Mouse (Mus musculus): ENCODE data around the gene Col18a1. TPM values are rescaled to one million over a fixed set of nuclear protein-coding genes. Genes with fewer than 3 reads are reported as not detected.
"Not testable (repeated sequence)": the region's sequence is repeated elsewhere in the genome, so short reads cannot be mapped to it uniquely, and the experiment has no call there.

The Col18a1 gene
- polyA plus RNA-seq, 1 experiment: 35.2 TPM

DNA sequence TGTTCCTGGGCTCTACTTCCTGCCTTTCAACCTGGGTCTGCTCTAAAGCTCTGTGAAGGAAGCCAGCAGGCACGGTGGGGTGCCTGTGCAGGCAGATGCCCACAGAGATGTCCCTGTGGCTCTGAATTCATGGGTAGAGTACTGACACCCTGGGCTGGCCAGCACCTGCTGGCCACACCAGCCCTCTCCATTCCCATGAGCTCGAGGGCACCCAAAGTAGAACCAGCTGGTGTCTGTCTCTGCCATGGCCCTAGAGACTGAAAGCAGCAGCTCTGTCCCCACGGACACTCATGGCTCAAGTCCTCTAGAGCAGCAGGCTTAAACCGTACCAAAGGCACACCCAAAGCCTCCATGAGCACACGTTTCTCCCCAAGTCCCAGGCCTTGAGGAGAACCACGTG lies 30.1 kb downstream of the Col18a1 start:
- no peaks in the 10 kb centered on the region for H3K36me3 ChIP-seq (ENCODE audit: control insufficient read depth, insufficient read depth, low read length)
- no peaks in the 10 kb centered on the region for H3K27me3 ChIP-seq (ENCODE audit: control insufficient read depth, insufficient read depth, low read length)
- TF ChIP-seq CTCF (IDR thresholded peaks at IDR 0.05; ENCODE audit: extremely low read depth, insufficient read length, insufficient replicate concordance, low read depth, low read length) (no peak), POLR2A (IDR thresholded peaks at IDR 0.05; ENCODE audit: low read depth, low read length) (no peak)
- no peaks in the 10 kb centered on the region for H3K4me1 ChIP-seq (ENCODE audit: control insufficient read depth, insufficient read depth, insufficient read length, low read length)
- no peak overlapping the region for H3K27ac ChIP-seq (ENCODE audit: insufficient read depth, low read depth, low read length)
- WGBS: 84% methylated on average over 6 of the region's 6 CpGs
- H3K4me3 ChIP-seq (ENCODE audit: low read depth, low read length): no peak overlapping the region

DNA sequence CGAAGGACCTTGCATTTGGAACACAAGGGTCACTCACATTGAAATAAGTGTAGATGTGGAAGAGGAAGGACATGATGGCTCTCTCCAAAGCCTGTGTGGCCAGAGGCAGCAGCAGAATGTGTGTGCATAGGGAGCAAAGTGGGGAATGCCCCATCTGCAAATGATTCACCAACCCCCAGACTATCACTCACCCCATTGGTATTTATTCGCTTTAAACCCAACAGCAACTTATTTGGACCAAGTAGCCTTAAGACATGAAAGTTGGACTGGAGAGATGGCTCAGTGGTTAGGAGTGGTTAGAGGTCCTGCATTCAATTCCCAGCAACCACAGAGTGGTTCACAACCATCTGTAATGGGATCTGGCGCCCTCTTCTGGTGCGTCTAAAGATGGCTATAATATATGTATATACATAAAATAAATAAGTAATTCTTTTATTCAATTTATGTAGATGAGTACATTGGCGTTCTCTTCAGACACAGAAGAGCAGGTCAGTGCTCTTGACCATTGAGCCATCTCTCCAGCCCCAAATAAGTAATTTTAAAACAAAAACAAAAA lies 31.0 kb downstream of the Col18a1 start:
- TF ChIP-seq CTCF (IDR thresholded peaks at IDR 0.05; ENCODE audit: extremely low read depth, insufficient read length, insufficient replicate concordance, low read depth, low read length): no peak
- no peak for TF ChIP-seq POLR2A (IDR thresholded peaks at IDR 0.05; ENCODE audit: low read depth, low read length)
- no peaks in the 10 kb centered on the region for H3K36me3 ChIP-seq (ENCODE audit: control insufficient read depth, insufficient read depth, low read length)
- H3K27me3 ChIP-seq (ENCODE audit: control insufficient read depth, insufficient read depth, low read length): no peaks in the 10 kb centered on the region
- H3K4me3 ChIP-seq (ENCODE audit: low read depth, low read length): no peak overlapping the region
- WGBS: 92% methylated on average over 5 of the region's 5 CpGs
- H3K27ac ChIP-seq (ENCODE audit: insufficient read depth, low read depth, low read length): no peak overlapping the region
- no peaks in the 10 kb centered on the region for H3K4me1 ChIP-seq (ENCODE audit: control insufficient read depth, insufficient read depth, insufficient read length, low read length)

DNA sequence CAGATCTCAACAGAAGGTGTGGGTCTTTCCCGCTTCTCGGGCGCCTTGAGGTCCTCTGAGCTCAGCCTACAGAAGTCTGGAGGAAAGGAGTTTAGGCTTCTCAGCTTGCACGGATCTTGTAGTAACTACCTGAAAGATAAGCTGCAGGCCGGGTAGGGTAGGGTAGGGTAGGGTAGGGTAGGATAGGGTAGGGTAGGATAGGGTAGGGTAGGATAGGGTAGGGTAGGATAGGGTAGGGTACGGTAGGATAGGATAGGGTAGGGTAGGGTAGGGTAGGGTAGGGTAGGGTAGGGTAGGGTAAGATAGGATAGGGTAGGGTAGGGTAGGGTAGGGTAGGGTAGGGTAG lies 31.6 kb downstream of the Col18a1 start:
- H3K27ac ChIP-seq (ENCODE audit: insufficient read depth, low read depth, low read length); H3K4me3 ChIP-seq (ENCODE audit: low read depth, low read length); H3K36me3 ChIP-seq (ENCODE audit: control insufficient read depth, insufficient read depth, low read length); H3K27me3 ChIP-seq (ENCODE audit: control insufficient read depth, insufficient read depth, low read length); H3K4me1 ChIP-seq (ENCODE audit: control insufficient read depth, insufficient read depth, insufficient read length, low read length): not testable (repeated sequence)
- 60% methylated on average over 6 of the region's 6 CpGs for WGBS

DNA sequence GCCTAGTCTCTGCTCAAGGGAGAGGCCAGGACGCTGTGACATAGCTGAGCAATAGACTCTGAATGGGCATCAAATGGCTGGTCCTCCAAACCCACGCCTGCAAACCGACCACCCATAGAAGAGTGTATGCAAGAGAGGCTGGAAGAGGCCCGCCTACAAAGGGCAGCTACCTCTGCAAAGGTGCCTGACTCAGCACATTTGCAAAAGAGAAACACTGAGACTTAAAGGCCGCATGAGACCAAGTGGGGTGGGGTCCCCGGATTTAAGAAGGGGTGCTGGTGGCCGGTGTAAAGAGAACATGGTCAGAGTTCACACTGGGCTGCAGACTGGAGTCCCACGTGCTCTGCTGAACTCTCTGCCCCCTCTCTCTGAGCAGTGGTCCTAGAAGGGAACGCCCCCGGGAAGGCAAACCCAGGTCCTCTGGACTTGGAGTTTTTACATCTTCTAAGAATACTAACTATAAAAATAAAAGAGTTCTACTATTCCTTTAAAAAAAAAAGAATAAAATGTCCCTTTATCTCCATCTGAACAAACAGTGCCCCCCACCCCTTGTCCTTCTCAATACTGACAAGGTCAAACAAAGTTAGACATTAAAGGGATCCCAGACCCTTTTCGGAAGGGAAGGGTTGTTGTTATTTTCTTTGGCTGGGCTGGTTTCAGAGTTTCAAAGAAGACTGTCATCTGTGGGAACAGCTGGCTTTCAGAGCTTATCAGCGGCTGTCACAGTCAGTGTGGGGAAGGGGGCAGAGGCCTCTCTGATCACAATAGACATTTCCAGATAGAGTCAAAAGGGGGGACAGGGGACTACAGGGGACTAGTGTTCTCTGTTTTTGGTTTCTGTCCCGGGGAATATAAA lies 32.2 kb downstream of the Col18a1 start:
- Histone ChIP-seq H3K4me1 (ENCODE audit: control insufficient read depth, insufficient read depth, insufficient read length, low read length) (no peaks in the 10 kb centered on the region), H3K4me3 (ENCODE audit: low read depth, low read length) (no peak overlapping the region), H3K36me3 (ENCODE audit: control insufficient read depth, insufficient read depth, low read length) (no peaks in the 10 kb centered on the region), H3K27ac (ENCODE audit: insufficient read depth, low read depth, low read length) (no peak overlapping the region), H3K27me3 (ENCODE audit: control insufficient read depth, insufficient read depth, low read length) (no peaks in the 10 kb centered on the region)
- TF ChIP-seq POLR2A (IDR thresholded peaks at IDR 0.05; ENCODE audit: low read depth, low read length) (no peak), CTCF (IDR thresholded peaks at IDR 0.05; ENCODE audit: extremely low read depth, insufficient read length, insufficient replicate concordance, low read depth, low read length) (no peak)
- 61% methylated on average over 13 of the region's 13 CpGs for WGBS

DNA sequence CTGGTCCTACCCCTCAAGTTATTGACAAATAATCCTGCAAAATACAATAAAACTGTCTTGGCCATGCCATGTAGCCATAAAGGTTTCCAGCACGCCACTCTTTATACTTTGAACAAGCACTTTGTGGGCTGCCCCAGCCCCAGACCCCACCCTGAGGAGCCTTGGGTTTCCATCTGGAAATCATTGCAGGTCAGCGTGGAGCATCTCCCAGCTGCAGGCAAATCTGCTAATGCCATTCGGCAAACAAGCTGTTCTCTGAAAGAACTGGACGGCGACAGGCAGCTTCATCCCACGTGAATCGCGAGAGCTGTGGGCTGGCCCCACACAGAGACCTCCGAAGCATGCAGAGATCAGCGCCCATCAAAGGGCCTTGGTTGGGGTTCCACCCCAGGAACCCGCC lies 34.2 kb downstream of the Col18a1 start:
- Histone ChIP-seq H3K27ac (ENCODE audit: insufficient read depth, low read depth, low read length) (no peak overlapping the region), H3K4me1 (ENCODE audit: control insufficient read depth, insufficient read depth, insufficient read length, low read length) (no peaks in the 10 kb centered on the region), H3K36me3 (ENCODE audit: control insufficient read depth, insufficient read depth, low read length) (no peaks in the 10 kb centered on the region), H3K27me3 (ENCODE audit: control insufficient read depth, insufficient read depth, low read length) (no peaks in the 10 kb centered on the region), H3K4me3 (ENCODE audit: low read depth, low read length) (no peak overlapping the region)
- 79% methylated on average over 11 of the region's 11 CpGs for WGBS
- TF ChIP-seq POLR2A (IDR thresholded peaks at IDR 0.05; ENCODE audit: low read depth, low read length): no peak
- no peak for TF ChIP-seq CTCF (IDR thresholded peaks at IDR 0.05; ENCODE audit: extremely low read depth, insufficient read length, insufficient replicate concordance, low read depth, low read length)

DNA sequence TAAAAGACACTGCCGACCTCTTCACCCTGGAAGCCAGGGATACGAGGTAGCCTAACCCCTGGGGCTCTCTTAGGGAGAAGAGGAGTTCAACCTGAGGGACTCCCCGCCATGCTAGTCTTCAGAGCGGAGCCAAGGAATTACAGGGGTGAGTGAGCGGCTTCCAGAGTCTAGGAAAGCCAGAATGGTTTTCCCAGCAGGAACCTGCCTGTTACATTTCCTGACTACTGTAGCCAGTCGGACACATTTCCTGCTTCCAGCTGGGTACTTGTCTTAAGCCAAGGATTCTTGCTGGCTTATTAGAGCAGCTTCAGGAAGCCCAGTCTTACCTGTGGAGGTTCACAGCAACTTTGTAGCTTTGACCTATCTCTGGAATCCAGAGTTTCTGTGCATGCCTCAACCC lies 34.8 kb downstream of the Col18a1 start:
- 72% methylated on average over 6 of the region's 6 CpGs for WGBS

DNA sequence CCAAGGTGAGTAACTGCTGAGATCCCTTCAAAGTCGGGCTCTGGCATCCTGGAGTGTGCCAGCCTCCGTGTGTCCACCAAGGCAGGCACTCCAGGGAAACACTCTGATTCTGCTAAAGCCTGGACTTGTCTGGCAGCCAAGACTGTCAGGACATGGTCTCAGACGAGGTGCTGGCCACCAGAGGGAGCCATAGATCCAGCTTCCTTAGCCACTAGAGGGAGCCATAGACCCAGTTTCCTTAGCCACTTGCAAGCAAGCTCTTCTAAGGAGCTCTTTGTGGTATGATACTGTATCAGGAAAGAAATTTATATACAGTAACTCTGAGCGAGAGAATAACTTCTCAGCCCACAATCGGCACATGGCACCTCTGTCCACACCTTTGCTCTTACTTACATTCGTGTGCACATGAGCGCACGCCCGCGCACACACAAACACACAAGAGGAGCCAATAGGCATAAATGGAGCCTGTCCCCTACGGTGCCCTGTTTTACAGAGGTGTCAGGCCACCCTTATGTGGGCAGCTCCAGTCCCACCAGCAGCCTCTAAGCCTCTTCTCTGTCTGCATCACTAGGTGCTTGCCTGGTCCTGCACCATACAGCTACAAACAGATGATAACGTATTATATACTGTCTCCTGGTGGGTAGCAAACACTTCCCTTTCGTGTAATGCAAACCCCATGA lies 35.6 kb downstream of the Col18a1 start:
- Histone ChIP-seq H3K27me3 (ENCODE audit: control insufficient read depth, insufficient read depth, low read length) (no peaks in the 10 kb centered on the region), H3K27ac (ENCODE audit: insufficient read depth, low read depth, low read length) (no peak overlapping the region), H3K4me3 (ENCODE audit: low read depth, low read length) (no peak overlapping the region), H3K4me1 (ENCODE audit: control insufficient read depth, insufficient read depth, insufficient read length, low read length) (no peaks in the 10 kb centered on the region), H3K36me3 (ENCODE audit: control insufficient read depth, insufficient read depth, low read length) (no peaks in the 10 kb centered on the region)
- WGBS: 49% methylated on average over 13 of the region's 13 CpGs
- TF ChIP-seq POLR2A (IDR thresholded peaks at IDR 0.05; ENCODE audit: low read depth, low read length) (no peak), CTCF (IDR thresholded peaks at IDR 0.05; ENCODE audit: extremely low read depth, insufficient read length, insufficient replicate concordance, low read depth, low read length) (peak; percentile 100)

More for the DNA sequence above, 34.8 kb downstream of the Col18a1 start:
- H3K27ac ChIP-seq (ENCODE audit: insufficient read depth, low read depth, low read length): no peak overlapping the region
- no peaks in the 10 kb centered on the region for H3K36me3 ChIP-seq (ENCODE audit: control insufficient read depth, insufficient read depth, low read length)
- H3K27me3 ChIP-seq (ENCODE audit: control insufficient read depth, insufficient read depth, low read length): no peaks in the 10 kb centered on the region
- no peak for TF ChIP-seq CTCF (IDR thresholded peaks at IDR 0.05; ENCODE audit: extremely low read depth, insufficient read length, insufficient replicate concordance, low read depth, low read length)
- TF ChIP-seq POLR2A (IDR thresholded peaks at IDR 0.05; ENCODE audit: low read depth, low read length): no peak
- H3K4me1 ChIP-seq (ENCODE audit: control insufficient read depth, insufficient read depth, insufficient read length, low read length): no peaks in the 10 kb centered on the region
- no peak overlapping the region for H3K4me3 ChIP-seq (ENCODE audit: low read depth, low read length)

Data from small intestine, adult 2 months (tissue).